Mouse (Mus musculus) limb, embryonic 12.5 days (tissue): ENCODE data around the gene Strn3. TPM values are rescaled to one million over a fixed set of nuclear protein-coding genes. Genes with fewer than 3 reads are reported as not detected.

Experiments
- polyA plus RNA-seq: library from polyadenylated mRNA; unstranded; fragments of >200 nt; fragmentation: Nextera tagmentation; extraction: Ambion mirVana; gene quantifications from 2 replicates; pipeline ENCODE4 v1.2.1, GENCODE M21; 2016

The Strn3 gene
- polyA plus RNA-seq, 1 experiment from 2014 or later, result 63.7 TPM

Other genes starting within 250 kb of the Strn3 start
- 1.4 TPM in 2 replicates for gene Coch, start 98.6 kb downstream of the Strn3 start, polyA plus RNA-seq
- 34.9 and 36.2 TPM in 2 replicates for gene Ap4s1, start 864 bp downstream of the Strn3 start, polyA plus RNA-seq
- gene Hectd1, start 137.6 kb upstream of the Strn3 start, polyA plus RNA-seq, result 44.2 and 44.9 TPM in 2 replicates